Mouse (Mus musculus) myocyte (in vitro differentiated cells): ENCODE data around the gene Tifa. TPM values are rescaled to one million over a fixed set of nuclear protein-coding genes. Genes with fewer than 3 reads are reported as not detected.

ENCODE experiments used
- H3K27me3 ChIP-seq: one replicate; pipeline ENCODE4 v1.6.1; 2011; ENCODE audit not compliant: control insufficient read depth, insufficient read depth, insufficient read length
- H3K36me3 ChIP-seq: one replicate; pipeline ENCODE4 v1.6.1; 2011; ENCODE audit not compliant: control insufficient read depth, insufficient read depth
- H3K4me2 ChIP-seq: one replicate; pipeline ENCODE4 v1.6.1; 2011; ENCODE audit warnings: low read depth, control low read depth
- H3K4me3 ChIP-seq: one replicate; pipeline ENCODE4 v1.5.1; 2011; ENCODE audit warnings: mild to moderate bottlenecking, control low read depth, moderate library complexity
- H3K79me2 ChIP-seq: one replicate; pipeline ENCODE4 v1.6.1; 2011; ENCODE audit not compliant: control insufficient read depth, insufficient read depth
- H3ac ChIP-seq: one replicate; pipeline ENCODE4 v1.6.1; 2011; ENCODE audit not compliant: control insufficient read depth, insufficient read length
- CEBPB ChIP-seq: IDR thresholded peaks from 2 replicates; pipeline ENCODE4 v1.6.1; 2011; ENCODE audit warnings: mild to moderate bottlenecking, moderate library complexity; ENCODE audit not compliant: poor library complexity, insufficient read depth, severe bottlenecking
- E2F4 ChIP-seq: IDR thresholded peaks from one replicate; pipeline ENCODE4 v1.6.1; 2011; ENCODE audit warnings: mild to moderate bottlenecking, control low read depth, moderate library complexity; ENCODE audit not compliant: insufficient read depth
- MAX ChIP-seq: IDR thresholded peaks from one replicate; pipeline ENCODE4 v1.6.1; 2011; ENCODE audit warnings: low read depth, mild to moderate bottlenecking, control low read depth
- MYOD1 ChIP-seq, 3 experiments: IDR thresholded peaks; one replicate each; pipeline ENCODE4 v1.6.1; 2011; ENCODE audit warnings: control low read depth in 2 of 3, low read depth in 2 of 3, mild to moderate bottlenecking in 2 of 3, moderate library complexity in 1 of 3; ENCODE audit not compliant: insufficient read length in 2 of 3, control insufficient read depth in 1 of 3
- MYOG ChIP-seq, 3 experiments: IDR thresholded peaks; one replicate each; pipeline ENCODE4 v1.6.1; 2011; ENCODE audit warnings: control low read depth in 2 of 3, low read depth in 2 of 3, mild to moderate bottlenecking in 2 of 3; ENCODE audit not compliant: insufficient read length in 2 of 3, control insufficient read depth in 1 of 3, insufficient read depth in 1 of 3
- POLR2A ChIP-seq: IDR thresholded peaks from one replicate; pipeline ENCODE4 v1.6.1; 2011; ENCODE audit warnings: low read depth, mild to moderate bottlenecking, control low read depth, moderate library complexity; ENCODE audit not compliant: insufficient read length
- POLR2AphosphoS2 ChIP-seq: IDR thresholded peaks from one replicate; pipeline ENCODE4 v1.6.1; 2011; ENCODE audit warnings: low read depth, control low read depth; ENCODE audit not compliant: insufficient read length
- REST ChIP-seq: IDR thresholded peaks from one replicate; pipeline ENCODE4 v1.6.1; 2011; ENCODE audit warnings: mild to moderate bottlenecking, control low read depth, moderate library complexity; ENCODE audit not compliant: insufficient read depth, insufficient read length
- SRF ChIP-seq: IDR thresholded peaks from one replicate; pipeline ENCODE4 v1.6.1; 2011; ENCODE audit warnings: low read depth; ENCODE audit not compliant: control insufficient read depth, insufficient read length
- TCF12 ChIP-seq: IDR thresholded peaks from one replicate; pipeline ENCODE4 v1.6.1; 2011; ENCODE audit warnings: mild to moderate bottlenecking, control low read depth; ENCODE audit not compliant: poor library complexity, insufficient read depth, severe bottlenecking
- TCF3 ChIP-seq: IDR thresholded peaks from one replicate; pipeline ENCODE4 v1.6.1; 2011; ENCODE audit warnings: low read depth, control low read depth; ENCODE audit not compliant: insufficient read length
- USF1 ChIP-seq: IDR thresholded peaks from one replicate; pipeline ENCODE4 v1.6.1; 2011; ENCODE audit warnings: low read depth, mild to moderate bottlenecking, control low read depth, moderate library complexity
- polyA plus RNA-seq: library from polyadenylated mRNA; unstranded; fragments of >200 nt; fragmentation: generic; extraction: Trizol; gene quantifications from one replicate; pipeline ENCODE4 v1.2.1, GENCODE M21; 2012; ENCODE audit warnings: missing spikeins

Gene Tifa
- polyA plus RNA-seq, 1 experiment: 0.85 TPM

- Histone ChIP-seq H3K79me2 (peaks cover 53% of the 10 kb centered on the region), H3K4me3 (no peak overlapping the region), H3K27me3 (no peaks in the 10 kb centered on the region), H3K36me3 (no peaks in the 10 kb centered on the region), H3K4me2 (no peak overlapping the region), H3ac (no peak overlapping the region)
- TF ChIP-seq REST (no peak), MYOD1 (IDR thresholded peaks at IDR 0.05; ENCODE audit: control insufficient read depth in 1 of 3, insufficient read length in 2 of 3, low read depth in 2 of 3) (no peak), USF1 (no peak), E2F4 (no peak), CEBPB (no peak), POLR2AphosphoS2 (no peak), TCF12 (no peak), MYOG (IDR thresholded peaks at IDR 0.05; ENCODE audit: control insufficient read depth in 1 of 3, insufficient read depth in 1 of 3, insufficient read length in 2 of 3, low read depth in 2 of 3) (no peak), SRF (no peak), POLR2A (no peak), MAX (no peak), TCF3 (no peak)
Observed at GRCm38 (mm10) chr3:127830183-127830582, 40.6 kb downstream of the Tifa start.

GRCm38 (mm10) chr3:127831079-127831478 is 41.5 kb downstream of the Tifa start:
- no peak for TF ChIP-seq REST
- no peak for TF ChIP-seq TCF3
- TF ChIP-seq POLR2AphosphoS2: no peak
- TF ChIP-seq MYOG (IDR thresholded peaks at IDR 0.05; ENCODE audit: control insufficient read depth in 1 of 3, insufficient read depth in 1 of 3, insufficient read length in 2 of 3, low read depth in 2 of 3): no peak
- no peak for TF ChIP-seq POLR2A
- no peak for TF ChIP-seq MAX
- no peak for TF ChIP-seq SRF
- no peak for TF ChIP-seq USF1
- no peak for TF ChIP-seq CEBPB
- TF ChIP-seq MYOD1 (IDR thresholded peaks at IDR 0.05; ENCODE audit: control insufficient read depth in 1 of 3, insufficient read length in 2 of 3, low read depth in 2 of 3): no peak
- no peak for TF ChIP-seq TCF12
- TF ChIP-seq E2F4: no peak
- H3K27me3 ChIP-seq: no peaks in the 10 kb centered on the region

GRCm38 (mm10) chr3:127834040-127834439 is 44.4 kb downstream of the Tifa start:
- Histone ChIP-seq H3K27me3 (no peaks in the 10 kb centered on the region), H3ac (no peak overlapping the region), H3K36me3 (no peaks in the 10 kb centered on the region), H3K4me3 (no peak overlapping the region), H3K4me2 (no peak overlapping the region), H3K79me2 (peaks cover 63% of the 10 kb centered on the region)
- TF ChIP-seq REST: no peak
- TF ChIP-seq TCF12: no peak
- TF ChIP-seq MYOD1 (IDR thresholded peaks at IDR 0.05; ENCODE audit: control insufficient read depth in 1 of 3, insufficient read length in 2 of 3, low read depth in 2 of 3): no peak
- TF ChIP-seq CEBPB: no peak
- no peak for TF ChIP-seq SRF
- TF ChIP-seq POLR2A: no peak
- TF ChIP-seq TCF3: no peak
- TF ChIP-seq USF1: no peak
- TF ChIP-seq E2F4: no peak
- TF ChIP-seq MYOG (IDR thresholded peaks at IDR 0.05; ENCODE audit: control insufficient read depth in 1 of 3, insufficient read depth in 1 of 3, insufficient read length in 2 of 3, low read depth in 2 of 3): no peak
- TF ChIP-seq POLR2AphosphoS2: no peak
- no peak for TF ChIP-seq MAX

More at GRCm38 (mm10) chr3:127831079-127831478, 41.5 kb downstream of the Tifa start:
- Histone ChIP-seq H3K79me2 (peaks cover 56% of the 10 kb centered on the region), H3ac (no peak overlapping the region), H3K4me3 (no peak overlapping the region), H3K4me2 (no peak overlapping the region), H3K36me3 (no peaks in the 10 kb centered on the region)

GRCm38 (mm10) chr3:127835594-127835993 is 46.0 kb downstream of the Tifa start:
- Histone ChIP-seq H3K4me2 (peak overlapping the region; percentile 91), H3K79me2 (peaks cover 48% of the 10 kb centered on the region), H3ac (no peak overlapping the region), H3K4me3 (no peak overlapping the region), H3K27me3 (no peaks in the 10 kb centered on the region), H3K36me3 (no peaks in the 10 kb centered on the region)
- TF ChIP-seq TCF3: no peak
- no peak for TF ChIP-seq POLR2A
- no peak for TF ChIP-seq MYOD1 (IDR thresholded peaks at IDR 0.05; ENCODE audit: control insufficient read depth in 1 of 3, insufficient read length in 2 of 3, low read depth in 2 of 3)
- no peak for TF ChIP-seq CEBPB
- TF ChIP-seq SRF: no peak
- no peak for TF ChIP-seq USF1

- no peak for TF ChIP-seq MAX
- no peak for TF ChIP-seq TCF12
- no peak for TF ChIP-seq SRF
- no peak for TF ChIP-seq REST
- TF ChIP-seq CEBPB: no peak
- TF ChIP-seq E2F4: no peak
- TF ChIP-seq MYOG (IDR thresholded peaks at IDR 0.05; ENCODE audit: control insufficient read depth in 1 of 3, insufficient read depth in 1 of 3, insufficient read length in 2 of 3, low read depth in 2 of 3): no peak
- no peak for TF ChIP-seq USF1
- TF ChIP-seq POLR2A: no peak
- no peak for TF ChIP-seq TCF3
- no peak for TF ChIP-seq MYOD1 (IDR thresholded peaks at IDR 0.05; ENCODE audit: control insufficient read depth in 1 of 3, insufficient read length in 2 of 3, low read depth in 2 of 3)
- no peak for TF ChIP-seq POLR2AphosphoS2
- Histone ChIP-seq H3K27me3 (no peaks in the 10 kb centered on the region), H3K79me2 (peaks cover 43% of the 10 kb centered on the region), H3ac (peak overlapping the region; percentile 77), H3K4me2 (peak overlapping the region; percentile 91), H3K4me3 (peak overlapping the region; percentile 33), H3K36me3 (no peaks in the 10 kb centered on the region)
Observed at GRCm38 (mm10) chr3:127836798-127837153, 47.2 kb downstream of the Tifa start.
